Mouse (Mus musculus) liver, embryonic 16.5 days (tissue): ENCODE data around the gene Snx10. TPM values are rescaled to one million over a fixed set of nuclear protein-coding genes. Genes with fewer than 3 reads are reported as not detected.
A peak's percentile ranks its signal among the peaks of the same experiment; 100 is the strongest.

Experiments
- ATAC-seq: fragments of 200-750 bp; cut with Nextera tagmentation; 2 replicates; pipeline ENCODE4 v1.8.0; 2017; ENCODE audit warnings: low read depth, mild to moderate bottlenecking, moderate number of reproducible peaks, moderate library complexity
- H3K27ac ChIP-seq: fragments of 300-500 bp; sonication (generic); 2 replicates; pipeline ENCODE4 v1.5.1; 2014; ENCODE audit warnings: mild to moderate bottlenecking, low read length
- H3K27me3 ChIP-seq: fragments of 300-500 bp; sonication (generic); 2 replicates; pipeline ENCODE4 v1.6.1; 2014; ENCODE audit warnings: low read depth, low read length, mixed read lengths; ENCODE audit not compliant: control insufficient read depth, insufficient read depth
- H3K36me3 ChIP-seq: fragments of 300-500 bp; sonication (generic); 2 replicates; pipeline ENCODE4 v1.6.1; 2014; ENCODE audit warnings: mild to moderate bottlenecking; ENCODE audit not compliant: control insufficient read depth, insufficient read depth
- H3K4me1 ChIP-seq: fragments of 300-500 bp; sonication (generic); 2 replicates; pipeline ENCODE4 v1.6.1; 2014; ENCODE audit warnings: low read depth, low read length, mixed read lengths; ENCODE audit not compliant: control insufficient read depth
- H3K4me2 ChIP-seq: fragments of 300-500 bp; sonication (generic); 2 replicates; pipeline ENCODE4 v1.6.1; 2014; ENCODE audit warnings: low read depth, low read length, mixed read lengths
- H3K4me3 ChIP-seq: fragments of 300-500 bp; sonication (generic); 2 replicates; pipeline ENCODE4 v1.5.1; 2014; ENCODE audit warnings: low read depth, mild to moderate bottlenecking, low read length
- H3K9ac ChIP-seq: fragments of 300-500 bp; sonication (generic); 2 replicates; pipeline ENCODE4 v1.6.1; 2014; ENCODE audit warnings: low read depth, low read length
- H3K9me3 ChIP-seq: fragments of 300-500 bp; sonication (generic); replicated peaks from 2 replicates; pipeline ENCODE4 v1.6.1; 2016; ENCODE audit warnings: low read length; ENCODE audit not compliant: control insufficient read depth
- WGBS: fragments of 180-500 bp; shearing (Covaris S2); extraction: QIAGEN DNeasy Blood & Tissue Kit; methylation state at CpG from one replicate; pipeline ENCODE4 v1.1.7; 2014; ENCODE audit not compliant: insufficient replicate concordance; 5-methylcytosine and 5-hydroxymethylcytosine counted together
- polyA plus RNA-seq: library from polyadenylated mRNA; unstranded; fragments of >200 nt; fragmentation: Nextera tagmentation; extraction: Ambion mirVana; gene quantifications from 2 replicates; pipeline ENCODE4 v1.2.1, GENCODE M21; 2015

Gene Snx10
- polyA plus RNA-seq, 1 experiment from 2014 or later: 8.8 TPM

DNA sequence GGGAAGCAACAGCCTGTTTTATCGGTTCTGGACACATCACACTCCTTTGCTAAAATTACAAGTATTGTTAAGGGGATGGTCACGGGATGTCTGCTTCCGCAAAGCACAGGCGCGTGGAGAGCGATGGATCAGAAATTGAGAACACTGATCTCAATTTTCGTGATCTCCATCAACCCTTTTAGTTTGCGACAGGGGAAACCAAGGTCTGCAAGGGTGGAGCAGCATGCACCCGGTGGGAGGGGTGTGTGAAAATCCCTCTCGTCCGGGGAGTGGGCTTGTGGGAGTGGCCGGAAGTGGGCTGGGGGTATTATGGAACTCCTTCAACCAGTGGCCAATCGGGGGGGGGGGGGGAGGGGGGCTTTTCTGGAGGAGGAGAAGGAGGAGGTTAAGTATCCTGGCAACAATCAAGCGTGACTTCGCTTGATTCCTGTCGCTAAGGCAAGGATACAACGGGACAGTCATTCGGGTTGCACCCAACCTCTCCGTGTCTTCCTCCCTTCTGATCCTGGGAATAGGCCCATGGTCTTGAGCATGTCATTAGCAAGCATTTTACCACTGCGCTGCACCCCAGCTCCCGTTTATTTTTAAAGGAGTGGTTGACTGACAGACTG, 725 bp downstream of the Snx10 start:
- H3K27ac ChIP-seq: no peak overlapping the region; the same call in 1 of the 2 replicates

DNA sequence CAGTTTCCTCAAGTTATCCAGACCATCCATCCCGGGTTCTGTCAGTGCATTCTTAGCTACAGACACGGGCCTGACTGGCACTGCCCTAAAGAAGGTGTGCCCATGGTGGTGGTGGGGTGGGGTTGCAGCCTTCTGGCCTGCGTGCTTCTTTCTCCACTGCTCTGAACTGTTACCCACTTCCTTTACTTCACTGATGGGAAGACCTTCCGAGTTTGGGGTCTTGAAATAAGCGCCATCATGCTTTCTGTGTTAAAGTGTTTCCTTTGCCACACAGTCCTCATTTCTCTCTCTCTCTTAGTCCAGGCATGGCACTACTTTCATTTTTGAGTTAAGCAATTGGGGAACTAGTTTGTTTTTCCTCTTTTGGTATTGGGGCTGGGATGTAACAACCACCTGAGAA, 1.3 kb downstream of the Snx10 start:
- Histone ChIP-seq H3K36me3 (no peaks in the 10 kb centered on the region), H3K9ac (no peak overlapping the region), H3K27ac (no peak overlapping the region), H3K27me3 (peaks cover 9% of the 10 kb centered on the region), H3K4me1 (peaks cover 2% of the 10 kb centered on the region; the same call in 1 of the 2 replicates), H3K4me2 (peak overlapping the region; percentile 57), H3K9me3 (no peaks in the 10 kb centered on the region), H3K4me3 (peak overlapping the region; percentile 61)
- 9% methylated on average over 5 of the region's 5 CpGs for WGBS
- no peak for ATAC-seq

More for the DNA sequence above, 725 bp downstream of the Snx10 start:
- peak overlapping the region; percentile 44 for H3K9ac ChIP-seq
- no peak for ATAC-seq
- peaks cover 2% of the 10 kb centered on the region; the same call in 1 of the 2 replicates for H3K4me1 ChIP-seq
- H3K4me3 ChIP-seq: peak overlapping the region; percentile 61
- under 1% methylated on average over 21 of the region's 21 CpGs for WGBS
- no peaks in the 10 kb centered on the region for H3K9me3 ChIP-seq
- no peaks in the 10 kb centered on the region for H3K36me3 ChIP-seq
- peaks cover 9% of the 10 kb centered on the region for H3K27me3 ChIP-seq
- peak overlapping the region; percentile 57 for H3K4me2 ChIP-seq

GRCm38 (mm10) chr6:51529457-51529856, 5.8 kb downstream of the Snx10 start:
- Histone ChIP-seq H3K27me3 (no peaks in the 10 kb centered on the region), H3K4me1 (peaks cover 4% of the 10 kb centered on the region; the same call in 1 of the 2 replicates), H3K36me3 (no peaks in the 10 kb centered on the region), H3K4me3 (no peak overlapping the region), H3K9ac (no peak overlapping the region), H3K4me2 (no peak overlapping the region; the same call in 1 of the 2 replicates), H3K27ac (no peak overlapping the region), H3K9me3 (no peaks in the 10 kb centered on the region)
- no peak for ATAC-seq
- WGBS: 56% methylated on average over 7 of the region's 7 CpGs

DNA sequence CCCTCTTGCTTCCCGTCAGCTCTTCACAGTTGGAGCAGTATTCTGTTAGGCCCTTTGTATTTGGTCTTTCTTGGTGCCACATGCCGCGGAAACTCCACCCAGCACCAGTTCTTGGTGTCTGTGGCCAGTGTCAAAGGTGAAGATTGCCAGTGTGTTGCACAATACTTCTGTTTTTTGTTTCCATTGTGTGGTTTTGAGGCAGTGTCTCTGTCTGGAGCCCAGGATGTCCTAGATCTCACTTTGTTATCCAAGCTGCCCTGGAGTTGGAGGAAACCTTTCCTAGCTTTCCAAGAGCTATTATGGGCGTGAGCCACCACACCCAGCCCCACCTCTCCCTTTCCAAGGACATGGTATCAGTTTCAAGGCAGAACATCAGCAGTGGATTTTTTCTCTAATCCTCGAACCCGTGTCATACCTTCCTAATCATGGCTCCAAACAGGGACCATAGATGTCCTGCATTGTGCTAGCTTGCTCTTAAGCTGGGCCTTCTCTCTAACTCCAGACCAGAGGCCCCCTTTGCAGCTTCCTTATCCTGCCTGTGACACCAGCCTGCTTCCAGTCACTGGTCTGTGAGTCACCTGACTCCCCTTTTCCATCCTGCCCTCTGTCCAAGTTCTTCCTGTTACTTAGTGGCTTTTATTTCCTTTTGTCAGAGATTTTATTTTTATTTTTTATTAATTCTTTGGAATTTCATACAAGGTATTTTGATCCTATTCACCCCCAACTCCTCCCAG, 9.9 kb downstream of the Snx10 start:
- Histone ChIP-seq H3K4me1 (peaks cover 2% of the 10 kb centered on the region; the same call in 1 of the 2 replicates), H3K9ac (no peak overlapping the region), H3K4me3 (no peak overlapping the region), H3K27me3 (no peaks in the 10 kb centered on the region), H3K27ac (no peak overlapping the region), H3K4me2 (no peak overlapping the region), H3K9me3 (no peaks in the 10 kb centered on the region), H3K36me3 (no peaks in the 10 kb centered on the region)
- ATAC-seq: no peak
- 40% methylated on average over 6 of the region's 6 CpGs for WGBS

DNA sequence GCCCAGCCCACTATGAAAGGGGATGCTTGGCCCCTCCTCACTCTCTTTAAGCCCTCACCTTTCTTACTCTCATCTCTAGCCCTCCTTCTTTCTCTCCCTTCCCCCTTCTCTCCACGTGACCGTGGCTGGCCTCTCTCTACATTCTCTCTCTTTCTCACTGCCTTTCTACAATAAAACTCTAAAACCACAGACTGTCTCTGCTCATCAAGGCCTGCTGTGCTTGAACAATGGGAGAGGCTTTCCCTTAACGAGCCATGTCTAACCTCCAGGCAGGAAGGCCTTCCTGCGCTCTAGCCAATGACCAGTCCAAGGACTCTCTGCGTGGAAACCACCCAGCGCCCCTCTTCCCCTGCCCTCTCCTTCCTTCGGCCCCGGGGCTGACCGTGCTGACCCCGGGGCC, 11.9 kb downstream of the Snx10 start:
- H3K4me3 ChIP-seq: no peak overlapping the region
- H3K9me3 ChIP-seq: no peaks in the 10 kb centered on the region
- peaks cover 2% of the 10 kb centered on the region; the same call in 1 of the 2 replicates for H3K4me1 ChIP-seq
- H3K27ac ChIP-seq: no peak overlapping the region
- H3K9ac ChIP-seq: no peak overlapping the region
- 68% methylated on average over 10 of the region's 10 CpGs for WGBS
- H3K4me2 ChIP-seq: no peak overlapping the region
- H3K27me3 ChIP-seq: no peaks in the 10 kb centered on the region
- H3K36me3 ChIP-seq: no peaks in the 10 kb centered on the region
- no peak for ATAC-seq

DNA sequence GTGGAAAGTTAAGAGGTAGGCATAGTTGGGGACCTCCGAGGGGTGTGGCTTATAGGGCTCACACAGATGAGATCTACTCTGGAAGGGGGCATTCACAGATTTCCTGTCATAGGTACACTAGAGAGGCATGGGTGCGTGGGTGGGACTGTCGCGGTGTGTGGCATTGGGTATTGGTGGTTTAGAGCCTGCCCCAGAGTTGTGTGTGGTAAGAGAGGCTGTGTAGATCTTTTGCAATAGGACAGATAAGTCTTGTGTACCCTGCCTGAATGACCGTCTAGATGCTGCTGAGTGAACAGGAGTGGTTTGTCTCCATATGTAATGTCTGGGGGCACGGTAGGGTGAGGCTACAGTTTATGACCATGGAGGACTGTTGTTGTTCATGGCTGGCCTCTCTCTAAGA, 16.8 kb downstream of the Snx10 start:
- Histone ChIP-seq H3K9me3 (no peaks in the 10 kb centered on the region), H3K4me2 (no peak overlapping the region), H3K27me3 (no peaks in the 10 kb centered on the region), H3K4me1 (peaks cover 11% of the 10 kb centered on the region), H3K27ac (peak overlapping the region; percentile 73), H3K36me3 (no peaks in the 10 kb centered on the region), H3K4me3 (no peak overlapping the region), H3K9ac (no peak overlapping the region)
- WGBS: 51% methylated on average over 6 of the region's 6 CpGs
- ATAC-seq: peak; percentile 71

GRCm38 (mm10) chr6:51541422-51541821, 17.7 kb downstream of the Snx10 start:
- peak; percentile 78 for ATAC-seq
- H3K4me3 ChIP-seq: no peak overlapping the region

GRCm38 (mm10) chr6:51542147-51542546, 18.4 kb downstream of the Snx10 start:
- no peaks in the 10 kb centered on the region for H3K27me3 ChIP-seq
- no peaks in the 10 kb centered on the region for H3K9me3 ChIP-seq
- 68% methylated on average over 4 of the region's 4 CpGs for WGBS
- H3K27ac ChIP-seq: peak overlapping the region; percentile 58
- H3K4me2 ChIP-seq: no peak overlapping the region
- H3K4me3 ChIP-seq: no peak overlapping the region
- H3K4me1 ChIP-seq: peaks cover 11% of the 10 kb centered on the region
- no peak overlapping the region for H3K9ac ChIP-seq
- H3K36me3 ChIP-seq: no peaks in the 10 kb centered on the region
- no peak for ATAC-seq

More at GRCm38 (mm10) chr6:51541422-51541821, 17.7 kb downstream of the Snx10 start:
- 65% methylated on average over 7 of the region's 7 CpGs for WGBS
- Histone ChIP-seq H3K9me3 (no peaks in the 10 kb centered on the region), H3K36me3 (no peaks in the 10 kb centered on the region), H3K9ac (no peak overlapping the region), H3K27ac (peak overlapping the region; percentile 73), H3K4me2 (no peak overlapping the region), H3K27me3 (no peaks in the 10 kb centered on the region), H3K4me1 (peaks cover 11% of the 10 kb centered on the region)

GRCm38 (mm10) chr6:51543639-51544117, 20.0 kb downstream of the Snx10 start:
- 62% methylated on average over 6 of the region's 6 CpGs for WGBS
- Histone ChIP-seq H3K36me3 (no peaks in the 10 kb centered on the region), H3K4me3 (no peak overlapping the region), H3K9me3 (no peaks in the 10 kb centered on the region), H3K4me1 (peaks cover 11% of the 10 kb centered on the region), H3K27me3 (no peaks in the 10 kb centered on the region), H3K9ac (no peak overlapping the region), H3K27ac (no peak overlapping the region; the same call in 1 of the 2 replicates), H3K4me2 (no peak overlapping the region)
- no peak for ATAC-seq
